Mouse (Mus musculus): Measurements from ENCODE around the gene Sox2. TPM values are rescaled to one million over a fixed set of nuclear protein-coding genes. Genes with fewer than 3 reads are reported as not detected.

The Sox2 gene
- total RNA-seq, 4 experiments from 2014 or later = 37.0 to 44.0 (median 39.2) TPM

DNA sequence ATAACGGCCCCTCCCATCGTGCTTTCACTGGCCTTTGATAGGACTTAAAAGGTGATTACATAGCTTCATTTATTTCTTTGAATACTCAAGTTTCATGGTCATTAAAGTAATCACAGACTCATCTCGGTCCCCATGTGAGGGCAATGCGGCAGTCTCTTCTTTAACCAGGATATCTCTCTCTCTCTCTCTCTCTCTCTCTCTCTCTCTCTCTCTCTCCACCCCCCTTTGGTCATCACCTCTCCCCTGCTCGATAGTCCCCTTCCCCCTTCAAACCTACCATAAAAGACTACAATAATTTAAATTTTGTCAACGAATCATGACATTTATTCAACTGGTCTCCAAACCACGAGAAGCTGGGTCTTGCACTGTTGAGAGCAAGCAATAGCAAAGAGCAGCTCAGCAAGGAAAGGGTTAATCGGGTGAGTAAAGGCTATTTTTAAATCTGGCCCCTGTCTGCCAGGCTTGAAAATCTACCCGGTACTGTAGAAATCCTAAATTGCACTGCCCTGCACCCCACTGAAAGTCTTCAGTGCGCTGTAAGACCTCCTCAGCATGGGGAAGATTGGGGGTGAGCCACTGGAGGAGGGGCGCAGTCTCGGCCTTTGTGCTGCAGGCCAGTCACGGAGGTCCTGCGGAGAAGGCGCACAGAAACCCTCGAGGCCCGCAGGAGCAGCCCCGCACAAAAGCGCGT, 41.6 kb downstream of the Sox2 start:
- DNase-seq (ENCODE audit: low spot score in 2 of 2) = peak in 1 of 2 experiments; percentile 15

DNA sequence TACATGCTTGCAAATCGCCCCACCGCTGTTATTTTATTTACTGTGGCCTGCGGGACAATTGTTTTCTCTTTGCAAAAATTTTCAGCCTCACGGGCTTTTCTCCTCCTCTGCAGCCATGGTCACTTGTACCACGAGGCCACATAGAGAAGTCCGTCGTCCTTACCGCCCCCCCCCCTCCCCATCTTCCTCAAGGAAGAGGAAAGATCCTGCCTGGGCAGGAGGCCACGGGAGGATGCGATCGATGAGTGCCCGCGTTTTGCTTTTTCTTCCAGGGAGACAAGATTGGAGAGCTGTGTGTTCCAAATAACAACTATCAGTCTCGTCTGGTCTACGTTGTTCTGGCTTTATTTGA, 42.2 kb downstream of the Sox2 start:
- DNase-seq (ENCODE audit: low spot score in 2 of 2) = no peak

Small RNAs within 50 kb of the gene (microRNA-seq; reads per million reads assigned to microRNA genes)
- 0 reads per million in 2 experiments for gene Mir1897

Data from left cerebral cortex, adult 8-10 months (tissue).